Mouse (Mus musculus) bone marrow, adult 2 months (tissue): ENCODE measurements around the gene Eva1b. TPM values are rescaled to one million over a fixed set of nuclear protein-coding genes. Genes with fewer than 3 reads are reported as not detected.
A peak's percentile ranks its signal among the peaks of the same experiment; 100 is the strongest.
"Not testable (repeated sequence)": the region's sequence is repeated elsewhere in the genome, so short reads cannot be mapped to it uniquely, and the experiment has no call there.

Source experiments
- H3K27ac ChIP-seq: fragments of 200-500 bp; 2 replicates; pipeline ENCODE4 v1.5.1; 2012; ENCODE audit warnings: low read depth, mild to moderate bottlenecking, control low read depth, inconsistent platforms, low read length; ENCODE audit not compliant: control insufficient read depth, poor library complexity, insufficient read depth
- H3K4me1 ChIP-seq: fragments of 200-500 bp; 2 replicates; pipeline ENCODE4 v1.6.1; 2011; ENCODE audit warnings: low read length; ENCODE audit not compliant: control insufficient read depth, insufficient read depth
- H3K4me3 ChIP-seq: fragments of 200-500 bp; replicated peaks from 2 replicates; pipeline ENCODE3; 2011; ENCODE audit warnings: mild to moderate bottlenecking, low read depth, low read length, control low read depth; ENCODE audit not compliant: control insufficient read depth
- CTCF ChIP-seq: fragments of 200-500 bp; IDR thresholded peaks from 2 replicates; pipeline ENCODE4 v1.5.1; 2011; ENCODE audit warnings: low read length, control low read depth; ENCODE audit not compliant: control insufficient read depth, insufficient read depth
- POLR2A ChIP-seq: fragments of 200-500 bp; IDR thresholded peaks from 2 replicates; pipeline ENCODE4 v1.6.1; 2011; ENCODE audit warnings: low read depth, mild to moderate bottlenecking, control low read depth, low read length, borderline replicate concordance; ENCODE audit not compliant: control insufficient read depth
- WGBS: fragments of 180-500 bp; shearing (Covaris S2); methylation state at CpG from one replicate; pipeline ENCODE4 v1.1.7; 2018; 5-methylcytosine and 5-hydroxymethylcytosine counted together
- polyA plus RNA-seq: library from polyadenylated mRNA; stranded (reverse); fragments of >200 nt; gene quantifications from 2 replicates; pipeline ENCODE4 v1.2.4, GENCODE M21; 2011; ENCODE audit warnings: low replicate concordance; ENCODE audit not compliant: missing spikeins, insufficient read depth, insufficient read length

Gene Eva1b
- polyA plus RNA-seq, 1 experiment = 7.1 TPM

GRCm38 (mm10) chr4:126163067-126163659 is 15.6 kb downstream of the Eva1b start, which contains the start of gene Sh3d21:
Gene Sh3d21 (minus strand): TSS chr4:126163491.
- WGBS = 6% methylated on average over 22 of the region's 22 CpGs
- Histone ChIP-seq H3K4me3 (peak within 1 kb of the TSS; percentile 43), H3K27ac (peak within 1 kb of the TSS; percentile 28; the same call in 1 of the 2 replicates), H3K4me1 (no peaks in the 10 kb centered on the region; the same call in 1 of the 2 replicates)
- TF ChIP-seq POLR2A (no peak), CTCF (no peak)

- Histone ChIP-seq H3K4me1 (no peaks in the 10 kb centered on the region; the same call in 1 of the 2 replicates), H3K27ac (no peak overlapping the region), H3K4me3 (no peak overlapping the region)
- WGBS = 78% methylated on average over 4 of the region's 4 CpGs
- TF ChIP-seq POLR2A = no peak
- TF ChIP-seq CTCF = no peak
These were observed 16.1 kb downstream of the Eva1b start for GRCm38 (mm10) chr4:126163685-126164084.

GRCm38 (mm10) chr4:126165092-126165491 is 17.5 kb downstream of the Eva1b start:
- WGBS = 83% methylated on average over 8 of the region's 10 CpGs
- H3K27ac ChIP-seq, H3K4me3 ChIP-seq, H3K4me1 ChIP-seq: not testable (repeated sequence)

- Histone ChIP-seq H3K4me1 (no peaks in the 10 kb centered on the region; the same call in 1 of the 2 replicates), H3K4me3 (no peak overlapping the region), H3K27ac (no peak overlapping the region)
- no peak for TF ChIP-seq CTCF
- TF ChIP-seq POLR2A = no peak
- 92% methylated on average over 3 of the region's 3 CpGs for WGBS
These were observed 18.5 kb downstream of the Eva1b start for GRCm38 (mm10) chr4:126166084-126166483.

GRCm38 (mm10) chr4:126168851-126169250 is 21.3 kb downstream of the Eva1b start:
- WGBS = 86% methylated on average over 6 of the region's 6 CpGs
- TF ChIP-seq CTCF = no peak
- no peak for TF ChIP-seq POLR2A
- H3K4me1 ChIP-seq = no peaks in the 10 kb centered on the region
- H3K27ac ChIP-seq = no peak overlapping the region
- H3K4me3 ChIP-seq = no peak overlapping the region

GRCm38 (mm10) chr4:126170737-126171136 is 23.2 kb downstream of the Eva1b start:
- H3K27ac ChIP-seq, H3K4me3 ChIP-seq, H3K4me1 ChIP-seq: not testable (repeated sequence)
- 92% methylated on average over 5 of the region's 5 CpGs for WGBS

- 92% methylated on average over 5 of the region's 5 CpGs for WGBS
- Histone ChIP-seq H3K4me3 (no peak overlapping the region), H3K27ac (no peak overlapping the region), H3K4me1 (no peaks in the 10 kb centered on the region)
- no peak for TF ChIP-seq POLR2A
- no peak for TF ChIP-seq CTCF
These were observed 26.3 kb downstream of the Eva1b start for GRCm38 (mm10) chr4:126173800-126174199.

GRCm38 (mm10) chr4:126175980-126176379 is 28.4 kb downstream of the Eva1b start:
- whole genome bisulfite sequencing = 90% methylated on average over 7 of the region's 7 CpGs
- not testable (repeated sequence) for H3K4me3 ChIP-seq, H3K27ac ChIP-seq, H3K4me1 ChIP-seq

GRCm38 (mm10) chr4:126181170-126181957 is 33.8 kb downstream of the Eva1b start:
- TF ChIP-seq POLR2A = no peak
- TF ChIP-seq CTCF = peak; percentile 88
- WGBS = 60% methylated on average over 7 of the region's 7 CpGs
- no peak overlapping the region for H3K27ac ChIP-seq
- H3K4me1 ChIP-seq = no peaks in the 10 kb centered on the region
- no peak overlapping the region for H3K4me3 ChIP-seq
